Mouse (Mus musculus): ENCODE results near the gene Gmps.

Gene Gmps

DNA sequence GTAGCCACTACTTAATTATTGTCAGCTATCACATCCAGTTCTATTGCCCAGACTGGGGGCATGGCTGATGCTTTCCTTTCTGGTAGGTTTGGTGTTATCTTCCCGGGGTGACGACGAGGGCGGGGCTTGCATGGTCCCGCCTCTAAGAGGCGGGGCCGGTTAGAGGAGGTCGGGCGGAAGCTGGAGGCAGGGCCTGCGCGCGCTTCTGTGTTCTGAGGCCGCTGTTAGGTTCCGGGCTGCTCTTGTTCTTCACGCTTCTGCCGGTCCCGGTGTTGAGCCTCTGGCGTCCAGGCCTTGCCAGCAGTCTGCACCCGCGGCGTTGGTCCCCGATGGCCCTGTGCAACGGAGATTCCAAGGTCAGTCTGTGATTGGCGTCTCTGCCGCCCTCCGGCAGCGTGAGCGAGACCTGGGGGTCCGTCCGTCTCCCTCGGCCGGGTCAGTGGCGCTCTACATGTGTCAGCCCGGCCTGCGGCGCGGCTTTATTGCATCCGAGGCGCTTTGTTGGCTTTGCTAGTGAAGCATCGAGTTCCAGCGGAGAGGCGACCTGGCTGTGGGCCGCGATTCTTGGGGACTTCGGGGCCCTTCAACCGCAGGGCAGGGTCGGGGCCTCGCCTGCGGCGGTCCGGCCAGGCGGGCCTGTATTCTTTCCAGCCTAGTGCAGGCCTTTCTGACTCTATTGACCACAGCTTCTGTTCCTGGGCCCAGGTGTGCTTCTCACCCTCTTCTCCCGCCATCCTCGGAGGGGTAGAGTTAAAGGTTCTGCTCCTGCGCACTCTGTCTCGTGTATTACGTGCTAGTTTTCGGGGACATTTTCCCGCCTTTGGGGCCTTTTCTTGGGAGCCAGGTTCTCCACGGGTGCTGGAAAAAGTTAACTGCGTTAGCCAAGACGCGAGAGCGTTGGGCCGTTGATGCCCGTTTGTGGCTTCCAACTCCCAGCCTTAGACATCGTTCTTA, at the start of gene Gmps:
Gene Gmps, plus strand, starts transcription at position 152 of the 954 bp plus-strand sequence.
- DNase-seq (ENCODE audit: low spot score) = peak; percentile 93

GRCm38 (mm10) chr3:63928878-63929859, 46.7 kb upstream of the Gmps start, which contains the start of gene E130311K13Rik:
Gene E130311K13Rik, minus strand, starts transcription at chr3:63929472.
- peak; percentile 87 for DNase-seq (ENCODE audit: low spot score)

DNA sequence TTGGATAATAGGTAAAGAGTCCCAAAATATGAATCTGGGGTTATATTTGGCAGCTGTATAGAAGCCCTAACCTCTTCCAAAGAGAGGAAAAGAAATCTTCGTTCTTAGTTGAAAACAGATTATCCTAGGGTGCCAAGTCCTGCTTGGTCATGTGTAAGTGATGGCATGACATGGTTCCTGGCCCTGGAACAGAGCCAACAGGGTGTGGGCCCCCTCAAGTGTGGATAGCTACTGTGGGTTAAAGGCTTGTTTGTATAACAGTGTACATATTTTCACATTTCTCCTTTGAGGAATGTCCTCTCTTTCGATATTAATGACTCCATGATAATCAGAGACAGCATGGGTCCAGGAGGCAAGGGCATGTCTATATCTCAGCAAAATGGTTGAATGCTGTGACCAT, 37.0 kb upstream of the Gmps start:
- no peak for DNase-seq (ENCODE audit: low spot score)

DNA sequence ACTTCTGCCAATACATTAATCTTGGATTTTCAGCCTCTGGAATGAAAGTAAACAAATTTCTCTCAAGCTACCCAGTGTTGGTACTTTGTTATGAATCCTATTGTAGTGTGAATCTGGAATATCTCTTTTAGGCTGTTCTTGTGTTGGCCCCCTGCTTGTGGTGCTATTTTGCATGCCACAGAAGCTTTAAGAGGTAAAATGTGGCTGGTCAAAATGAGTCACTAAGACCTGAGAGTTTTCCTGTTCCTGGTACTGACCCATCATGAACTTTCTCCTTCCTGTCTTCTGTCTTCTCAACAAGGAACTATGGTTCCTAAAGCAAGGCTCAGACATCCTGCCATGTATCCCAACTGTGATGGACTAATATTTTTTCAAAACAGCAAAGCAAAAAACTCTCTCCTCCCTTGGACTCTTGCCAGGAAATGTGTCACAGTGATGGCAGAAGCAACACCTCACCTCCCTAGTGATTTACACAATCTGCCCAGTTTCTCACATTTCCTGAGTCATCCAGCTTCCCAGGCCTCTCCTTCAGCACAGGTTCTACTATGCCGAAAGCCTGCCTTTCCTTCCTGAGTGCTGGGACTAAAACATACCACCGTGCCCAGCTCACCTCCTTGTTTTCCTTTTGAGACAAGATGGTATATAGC, 34.6 kb upstream of the Gmps start:
- DNase-seq (ENCODE audit: low spot score) = no peak

DNA sequence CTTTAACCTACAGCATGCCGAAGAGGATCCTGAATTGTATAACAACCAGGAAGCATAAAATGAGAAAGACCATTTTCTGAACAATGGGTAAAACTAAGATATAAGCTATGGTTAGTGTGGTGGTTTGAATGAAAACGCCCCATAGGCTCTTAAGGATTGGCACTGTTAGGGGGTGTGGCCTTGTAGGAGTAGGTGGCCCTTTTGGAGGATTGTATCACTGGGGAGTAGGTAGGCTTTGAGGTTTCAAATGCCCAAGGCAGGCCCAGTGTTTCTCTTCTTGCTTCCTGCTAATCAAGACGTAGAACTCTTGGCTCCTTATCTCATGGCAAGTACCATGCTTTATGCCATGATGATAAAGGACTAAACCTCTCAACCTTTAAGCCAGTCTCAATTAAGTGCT, 26.1 kb upstream of the Gmps start:
- DNase-seq (ENCODE audit: low spot score) = no peak

DNA sequence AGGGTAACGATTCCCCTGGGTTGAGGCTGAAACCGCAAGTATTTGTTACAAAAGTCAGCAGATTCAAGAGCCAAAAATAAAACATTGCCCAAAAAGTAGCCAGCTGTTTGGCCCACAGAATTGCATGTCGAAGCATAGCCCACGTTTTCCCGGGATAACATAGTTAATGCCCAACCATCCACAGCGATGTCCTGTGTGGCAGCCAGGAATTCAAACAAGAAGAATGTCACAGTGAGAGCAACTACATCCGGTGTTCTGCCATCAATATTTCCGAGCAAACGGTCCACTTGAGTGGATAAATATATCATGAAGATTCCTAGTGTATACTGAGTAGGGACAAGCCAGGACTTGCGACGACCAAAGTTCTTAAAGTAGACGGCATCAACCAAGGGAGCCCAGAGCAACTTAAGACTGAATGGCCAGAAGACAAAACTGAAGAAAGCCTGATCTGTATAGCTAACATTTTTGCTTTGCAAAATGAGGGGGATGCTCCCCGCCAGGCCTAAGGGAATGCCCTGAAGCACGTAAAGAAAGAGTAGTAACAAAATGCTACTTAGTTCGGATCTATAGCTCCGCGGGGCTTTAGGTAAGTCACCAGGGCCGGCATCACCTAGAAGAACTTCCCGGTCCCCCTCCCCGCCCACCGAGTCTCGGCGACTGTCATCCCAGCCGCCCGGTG, 12.3 kb upstream of the Gmps start:
- peak; percentile 7 for DNase-seq (ENCODE audit: low spot score)

DNA sequence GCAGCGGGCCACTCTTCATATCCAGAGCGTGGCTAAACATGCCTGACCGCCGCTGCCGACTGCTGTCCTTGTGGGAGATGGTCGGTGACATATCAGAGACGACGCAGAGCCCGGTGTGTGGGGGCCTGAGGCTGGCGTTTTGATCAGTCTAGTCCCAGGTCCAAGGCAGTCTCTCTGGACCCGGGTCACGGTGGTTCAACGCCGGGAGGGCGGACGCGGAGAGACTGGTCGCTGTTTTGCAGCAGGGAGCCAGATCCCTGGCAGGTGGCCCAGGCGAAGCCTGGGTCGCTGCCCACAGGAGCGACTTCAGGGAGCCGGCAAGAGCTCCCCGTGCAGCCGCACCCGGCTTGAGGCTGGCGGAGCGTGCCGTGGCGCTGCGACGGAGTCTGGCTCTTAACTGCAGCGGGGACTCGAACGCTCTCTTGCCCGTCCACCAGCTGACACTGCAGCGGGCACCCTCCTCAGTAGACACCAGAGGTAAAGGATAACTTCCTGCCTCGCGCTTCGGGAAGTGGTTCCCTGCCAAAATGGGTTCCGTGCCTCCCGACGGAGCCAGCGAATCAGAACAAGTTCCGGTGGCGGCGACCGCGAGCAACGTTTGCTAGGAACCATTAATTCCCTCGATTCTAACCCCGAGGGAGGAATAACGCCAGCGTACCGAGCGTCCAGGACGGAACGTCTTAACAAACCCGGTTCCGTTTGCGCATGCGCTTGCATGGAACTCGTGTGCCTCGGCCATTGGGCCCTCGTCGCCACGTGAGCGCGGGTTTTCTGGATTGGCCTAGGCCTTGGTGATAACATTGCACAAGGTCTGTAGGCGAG, 11.6 kb upstream of the Gmps start, which contains the start of gene Slc33a1:
Gene Slc33a1, minus strand, starts transcription at position 669 of the 822 bp plus-strand sequence.
- peak; percentile 96 for DNase-seq (ENCODE audit: low spot score)

GRCm38 (mm10) chr3:63964922-63965249, 11.0 kb upstream of the Gmps start:
- no peak for DNase-seq (ENCODE audit: low spot score)

DNA sequence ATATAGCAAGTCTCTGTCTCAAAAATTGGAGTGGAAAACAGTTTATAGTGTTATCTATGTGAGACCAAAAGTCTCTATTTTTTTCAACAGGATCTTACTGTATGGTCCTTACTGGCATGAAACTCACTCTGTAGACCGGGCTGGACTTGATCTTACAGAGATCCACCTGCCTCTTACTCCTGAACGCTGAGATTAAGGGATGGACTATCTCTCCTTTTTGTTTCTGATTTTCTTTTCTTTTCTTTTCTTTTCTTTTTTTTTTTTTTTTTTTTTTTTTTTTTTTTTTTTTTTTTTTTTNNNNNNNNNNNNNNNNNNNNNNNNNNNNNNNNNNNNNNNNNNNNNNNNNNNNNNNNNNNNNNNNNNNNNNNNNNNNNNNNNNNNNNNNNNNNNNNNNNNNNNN, 10.0 kb upstream of the Gmps start:
- no peak for DNase-seq (ENCODE audit: low spot score)

- no peak for DNase-seq (ENCODE audit: low spot score)
These were observed 2.0 kb downstream of the Gmps start for GRCm38 (mm10) chr3:63977895-63978294.

- DNase-seq (ENCODE audit: low spot score) = no peak
These were observed 10.8 kb downstream of the Gmps start for GRCm38 (mm10) chr3:63986656-63987055.

GRCm38 (mm10) chr3:63988722-63989440, 13.0 kb downstream of the Gmps start:
- DNase-seq (ENCODE audit: low spot score) = no peak

GRCm38 (mm10) chr3:64021436-64021835, 45.5 kb downstream of the Gmps start:
- no peak for DNase-seq (ENCODE audit: low spot score)

DNA sequence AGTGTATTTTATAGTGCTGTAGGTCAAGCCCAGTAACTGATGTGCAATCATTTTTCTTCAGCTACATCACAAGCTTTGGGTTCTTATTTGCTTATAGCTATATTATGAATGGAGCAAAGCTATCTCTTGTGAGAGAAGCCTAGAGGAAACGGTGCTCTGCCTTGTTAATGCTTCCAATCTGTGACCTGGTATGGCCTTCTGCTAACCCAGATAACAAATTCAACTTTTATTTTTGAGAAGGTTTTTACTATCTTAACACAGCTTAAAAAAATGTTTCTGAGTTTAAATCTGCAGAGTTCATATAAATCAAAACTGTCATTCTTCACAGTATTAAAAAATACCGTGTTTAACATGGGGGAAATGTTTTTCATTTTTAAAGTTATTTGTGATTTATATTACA, 46.0 kb downstream of the Gmps start:
- no peak for DNase-seq (ENCODE audit: low spot score)

DNA sequence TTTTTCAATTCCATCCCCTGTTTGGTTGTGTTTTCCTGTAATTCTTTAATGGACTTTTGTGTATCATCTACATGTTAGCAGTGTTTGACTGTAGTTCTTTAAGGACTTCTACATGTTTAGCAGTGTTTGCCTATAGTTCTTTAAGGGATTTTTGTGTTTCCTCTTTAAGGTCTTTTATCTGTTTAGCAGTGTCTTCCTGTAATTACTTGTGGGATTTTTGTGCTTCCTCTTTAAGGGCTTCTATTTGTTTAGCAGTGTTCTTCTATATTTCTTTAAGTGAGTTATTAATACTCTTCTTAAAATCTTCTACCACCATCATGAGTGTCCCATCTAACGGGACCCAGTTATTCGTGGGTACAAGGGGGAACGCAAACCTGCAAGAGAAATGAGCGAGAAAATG, 53.9 kb downstream of the Gmps start:
- DNase-seq (ENCODE audit: low spot score) = no peak

- DNase-seq (ENCODE audit: low spot score) = no peak
These were observed 62.4 kb downstream of the Gmps start for GRCm38 (mm10) chr3:64038136-64038841.

GRCm38 (mm10) chr3:64039818-64040784, 64.2 kb downstream of the Gmps start:
- DNase-seq (ENCODE audit: low spot score) = peak; percentile 80
